Mouse (Mus musculus) small intestine, adult 2 months (tissue): ENCODE data around the gene E330009J07Rik. TPM values are rescaled to one million over a fixed set of nuclear protein-coding genes. Genes with fewer than 3 reads are reported as not detected.

Source experiments
- H3K27ac ChIP-seq: fragments of 200-500 bp; 2 replicates; pipeline ENCODE4 v1.5.1; 2012; ENCODE audit warnings: low read depth, low read length, control low read depth, inconsistent platforms; ENCODE audit not compliant: insufficient read depth
- H3K27me3 ChIP-seq: fragments of 200-500 bp; 2 replicates; pipeline ENCODE4 v1.6.1; 2012; ENCODE audit warnings: mild to moderate bottlenecking, moderate library complexity, low read length, inconsistent platforms; ENCODE audit not compliant: control insufficient read depth, insufficient read depth
- H3K36me3 ChIP-seq: fragments of 200-500 bp; 2 replicates; pipeline ENCODE4 v1.6.1; 2012; ENCODE audit warnings: mild to moderate bottlenecking, low read length, control low read depth, inconsistent platforms; ENCODE audit not compliant: control insufficient read depth, insufficient read depth
- H3K4me1 ChIP-seq: fragments of 200-500 bp; 2 replicates; pipeline ENCODE4 v1.6.1; 2012; ENCODE audit warnings: low read length, inconsistent platforms, mixed read lengths; ENCODE audit not compliant: control insufficient read depth, insufficient read depth, insufficient read length
- H3K4me3 ChIP-seq: fragments of 200-500 bp; 2 replicates; pipeline ENCODE4 v1.5.1; 2012; ENCODE audit warnings: low read depth, mild to moderate bottlenecking, control low read depth, inconsistent platforms, low read length, moderate library complexity
- CTCF ChIP-seq: fragments of 200-500 bp; IDR thresholded peaks from 2 replicates; pipeline ENCODE4 v1.5.1; 2012; ENCODE audit warnings: low read depth, mild to moderate bottlenecking, control low read depth, inconsistent platforms, low read length, moderate library complexity, mixed read lengths; ENCODE audit not compliant: insufficient replicate concordance, insufficient read length; ENCODE audit errors: extremely low read depth
- POLR2A ChIP-seq: fragments of 200-500 bp; IDR thresholded peaks from 2 replicates; pipeline ENCODE4 v1.6.1; 2012; ENCODE audit warnings: low read depth, mild to moderate bottlenecking, control low read depth, inconsistent platforms, low read length, moderate library complexity
- WGBS: fragments of 180-500 bp; shearing (Covaris S2); methylation state at CpG from one replicate; pipeline ENCODE4 v1.1.7; 2018; 5-methylcytosine and 5-hydroxymethylcytosine counted together
- polyA plus RNA-seq: library from polyadenylated mRNA; depleted of rRNA; stranded (reverse); fragments of >200 nt; gene quantifications from 2 replicates; pipeline ENCODE4 v1.2.3, GENCODE M21; 2012; rRNA removed

The E330009J07Rik gene
- polyA plus RNA-seq, 1 experiment: 2.9 TPM

GRCm38 (mm10) chr6:40388660-40389059, 47.3 kb downstream of the E330009J07Rik start:
- no peak for TF ChIP-seq POLR2A
- no peak for TF ChIP-seq CTCF
- 66% methylated on average over 4 of the region's 4 CpGs for WGBS

GRCm38 (mm10) chr6:40385682-40386081, 50.3 kb downstream of the E330009J07Rik start:
- TF ChIP-seq POLR2A: no peak
- TF ChIP-seq CTCF: no peak
- Histone ChIP-seq H3K4me3 (no peak overlapping the region), H3K36me3 (peaks cover 6% of the 10 kb centered on the region; the same call in 1 of the 2 replicates), H3K4me1 (no peaks in the 10 kb centered on the region), H3K27ac (no peak overlapping the region), H3K27me3 (no peaks in the 10 kb centered on the region)
- WGBS: 67% methylated on average over 3 of the region's 3 CpGs

More at GRCm38 (mm10) chr6:40388660-40389059, 47.3 kb downstream of the E330009J07Rik start:
- H3K36me3 ChIP-seq: peaks cover 6% of the 10 kb centered on the region; the same call in 1 of the 2 replicates
- H3K4me1 ChIP-seq: no peaks in the 10 kb centered on the region
- no peaks in the 10 kb centered on the region for H3K27me3 ChIP-seq
- H3K27ac ChIP-seq: no peak overlapping the region
- no peak overlapping the region for H3K4me3 ChIP-seq

- Histone ChIP-seq H3K36me3 (peaks cover 4% of the 10 kb centered on the region; the same call in 1 of the 2 replicates), H3K27ac (no peak overlapping the region), H3K4me1 (no peaks in the 10 kb centered on the region), H3K27me3 (no peaks in the 10 kb centered on the region), H3K4me3 (no peak overlapping the region)
- 87% methylated on average over 4 of the region's 4 CpGs for WGBS
- TF ChIP-seq POLR2A: no peak
- no peak for TF ChIP-seq CTCF
These were observed 54.0 kb downstream of the E330009J07Rik start for GRCm38 (mm10) chr6:40381908-40382307.

GRCm38 (mm10) chr6:40380181-40380580, 55.8 kb downstream of the E330009J07Rik start:
- H3K4me1 ChIP-seq: no peaks in the 10 kb centered on the region
- H3K27me3 ChIP-seq: no peaks in the 10 kb centered on the region
- no peak overlapping the region for H3K4me3 ChIP-seq
- peaks cover 3% of the 10 kb centered on the region; the same call in 1 of the 2 replicates for H3K36me3 ChIP-seq
- 81% methylated on average over 3 of the region's 3 CpGs for WGBS
- no peak overlapping the region for H3K27ac ChIP-seq
- TF ChIP-seq CTCF: no peak
- TF ChIP-seq POLR2A: no peak

- Histone ChIP-seq H3K27ac (no peak overlapping the region), H3K4me1 (no peaks in the 10 kb centered on the region), H3K36me3 (no peaks in the 10 kb centered on the region; the same call in 1 of the 2 replicates), H3K4me3 (no peak overlapping the region), H3K27me3 (no peaks in the 10 kb centered on the region)
- WGBS: 86% methylated on average over 6 of the region's 6 CpGs
- no peak for TF ChIP-seq POLR2A
- no peak for TF ChIP-seq CTCF
These were observed 64.9 kb downstream of the E330009J07Rik start for GRCm38 (mm10) chr6:40371031-40371430.

GRCm38 (mm10) chr6:40353360-40353759, 82.6 kb downstream of the E330009J07Rik start:
- no peaks in the 10 kb centered on the region for H3K4me1 ChIP-seq
- no peak overlapping the region for H3K27ac ChIP-seq
- no peak overlapping the region for H3K4me3 ChIP-seq
- no peak for TF ChIP-seq CTCF
- TF ChIP-seq POLR2A: no peak
- H3K27me3 ChIP-seq: no peaks in the 10 kb centered on the region
- 72% methylated on average over 7 of the region's 7 CpGs for WGBS
- H3K36me3 ChIP-seq: peaks cover 5% of the 10 kb centered on the region; the same call in 1 of the 2 replicates

Other genes with a start within 250 kb of the E330009J07Rik start
- gene Agk, start 111.0 kb downstream of the E330009J07Rik start, polyA plus RNA-seq: 2.7 and 4.4 TPM in 2 replicates
- gene Wee2, start 3.0 kb upstream of the E330009J07Rik start, polyA plus RNA-seq: not detected in 2 replicates
- 2.2 and 3.3 TPM in 2 replicates for gene Ssbp1, start 35.2 kb upstream of the E330009J07Rik start, polyA plus RNA-seq
- not detected in 2 replicates for gene Tas2r137, start 55.1 kb upstream of the E330009J07Rik start, polyA plus RNA-seq
- not detected in 2 replicates for gene Tas2r108, start 57.4 kb upstream of the E330009J07Rik start, polyA plus RNA-seq
- gene Prss37, start 83.4 kb upstream of the E330009J07Rik start, polyA plus RNA-seq: not detected in 2 replicates
- not detected in 2 replicates for gene Olfr461, start 118.9 kb upstream of the E330009J07Rik start, polyA plus RNA-seq
- not detected in 2 replicates for gene Olfr460, start 133.4 kb upstream of the E330009J07Rik start, polyA plus RNA-seq
- gene Clec5a, start 149.7 kb upstream of the E330009J07Rik start, polyA plus RNA-seq: 0.06 and 0.11 TPM in 2 replicates
- not detected in 2 replicates for gene Tas2r138, start 177.2 kb upstream of the E330009J07Rik start, polyA plus RNA-seq
- gene Mgam, start 192.7 kb upstream of the E330009J07Rik start, polyA plus RNA-seq: 162 and 362 TPM in 2 replicates